Mouse (Mus musculus) liver, embryonic 16.5 days (tissue): ENCODE measurements around the gene Calcoco1. TPM values are rescaled to one million over a fixed set of nuclear protein-coding genes. Genes with fewer than 3 reads are reported as not detected.
A peak's percentile ranks its signal among the peaks of the same experiment; 100 is the strongest.

Experiments
- ATAC-seq: fragments of 200-750 bp; cut with Nextera tagmentation; 2 replicates; pipeline ENCODE4 v1.8.0; 2017; ENCODE audit warnings: low read depth, mild to moderate bottlenecking, moderate number of reproducible peaks, moderate library complexity
- H3K27ac ChIP-seq: fragments of 300-500 bp; sonication (generic); 2 replicates; pipeline ENCODE4 v1.5.1; 2014; ENCODE audit warnings: mild to moderate bottlenecking, low read length
- H3K27me3 ChIP-seq: fragments of 300-500 bp; sonication (generic); 2 replicates; pipeline ENCODE4 v1.6.1; 2014; ENCODE audit warnings: low read depth, low read length, mixed read lengths; ENCODE audit not compliant: control insufficient read depth, insufficient read depth
- H3K36me3 ChIP-seq: fragments of 300-500 bp; sonication (generic); 2 replicates; pipeline ENCODE4 v1.6.1; 2014; ENCODE audit warnings: mild to moderate bottlenecking; ENCODE audit not compliant: control insufficient read depth, insufficient read depth
- H3K4me1 ChIP-seq: fragments of 300-500 bp; sonication (generic); 2 replicates; pipeline ENCODE4 v1.6.1; 2014; ENCODE audit warnings: low read depth, low read length, mixed read lengths; ENCODE audit not compliant: control insufficient read depth
- H3K4me2 ChIP-seq: fragments of 300-500 bp; sonication (generic); 2 replicates; pipeline ENCODE4 v1.6.1; 2014; ENCODE audit warnings: low read depth, low read length, mixed read lengths
- H3K4me3 ChIP-seq: fragments of 300-500 bp; sonication (generic); 2 replicates; pipeline ENCODE4 v1.5.1; 2014; ENCODE audit warnings: low read depth, mild to moderate bottlenecking, low read length
- H3K9ac ChIP-seq: fragments of 300-500 bp; sonication (generic); 2 replicates; pipeline ENCODE4 v1.6.1; 2014; ENCODE audit warnings: low read depth, low read length
- H3K9me3 ChIP-seq: fragments of 300-500 bp; sonication (generic); replicated peaks from 2 replicates; pipeline ENCODE4 v1.6.1; 2016; ENCODE audit warnings: low read length; ENCODE audit not compliant: control insufficient read depth
- WGBS: fragments of 180-500 bp; shearing (Covaris S2); extraction: QIAGEN DNeasy Blood & Tissue Kit; methylation state at CpG from one replicate; pipeline ENCODE4 v1.1.7; 2014; ENCODE audit not compliant: insufficient replicate concordance; 5-methylcytosine and 5-hydroxymethylcytosine counted together
- polyA plus RNA-seq: library from polyadenylated mRNA; unstranded; fragments of >200 nt; fragmentation: Nextera tagmentation; extraction: Ambion mirVana; gene quantifications from 2 replicates; pipeline ENCODE4 v1.2.1, GENCODE M21; 2015

The Calcoco1 gene
- polyA plus RNA-seq, 1 experiment from 2014 or later, result 18.2 TPM

DNA sequence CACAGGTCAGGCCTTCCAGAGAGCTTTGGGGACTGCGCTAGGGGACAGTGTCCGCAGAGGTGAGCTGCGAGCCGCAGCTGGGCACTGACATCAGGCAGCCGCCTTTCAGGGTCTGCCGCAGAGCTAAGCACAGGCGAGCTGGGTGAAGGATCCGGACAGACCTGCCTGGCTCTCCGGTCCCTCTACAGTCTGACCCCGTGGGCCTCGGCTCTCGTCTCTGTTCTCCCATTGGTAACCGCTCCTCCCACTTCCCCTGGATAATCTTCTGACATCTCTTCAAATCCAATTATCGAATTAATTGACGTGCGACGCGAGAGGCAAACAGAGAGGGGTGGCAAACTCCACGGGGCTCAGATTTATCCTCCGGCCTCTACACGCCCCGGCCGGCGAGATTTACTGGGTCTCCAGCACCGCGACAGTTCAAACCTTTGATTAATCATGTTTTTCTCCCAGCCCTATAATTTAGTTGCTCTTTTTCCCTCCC is 29.6 kb downstream of the Calcoco1 start:
- Histone ChIP-seq H3K27me3 (peaks cover 75% of the 10 kb centered on the region), H3K4me3 (peak overlapping the region; percentile 40), H3K4me2 (peak overlapping the region; percentile 64), H3K9ac (no peak overlapping the region), H3K36me3 (no peaks in the 10 kb centered on the region), H3K9me3 (no peaks in the 10 kb centered on the region), H3K4me1 (no peaks in the 10 kb centered on the region; the same call in 1 of the 2 replicates), H3K27ac (no peak overlapping the region)
- ATAC-seq, result no peak
- WGBS, result 2% methylated on average over 26 of the region's 26 CpGs

DNA sequence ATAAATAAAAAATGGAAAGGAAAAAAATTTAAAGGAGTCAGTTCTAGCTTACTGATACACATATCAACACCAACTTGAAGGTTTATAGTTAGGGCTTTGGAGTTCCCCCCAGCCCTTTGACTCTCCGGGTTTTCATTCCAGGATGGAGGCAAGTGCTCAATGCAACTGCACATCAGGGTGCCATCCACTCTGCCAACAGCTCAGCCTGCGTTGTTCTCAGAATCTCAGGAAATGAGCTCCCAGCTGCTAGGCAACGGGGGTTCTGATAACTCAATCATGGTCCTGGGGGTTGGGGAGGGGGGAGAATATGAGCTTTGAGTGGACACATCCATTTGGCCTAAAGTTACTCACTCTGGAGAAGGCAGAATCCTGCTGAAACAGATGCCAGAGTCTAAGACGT is 36.2 kb downstream of the Calcoco1 start:
- 27% methylated on average over 4 of the region's 4 CpGs for WGBS

DNA sequence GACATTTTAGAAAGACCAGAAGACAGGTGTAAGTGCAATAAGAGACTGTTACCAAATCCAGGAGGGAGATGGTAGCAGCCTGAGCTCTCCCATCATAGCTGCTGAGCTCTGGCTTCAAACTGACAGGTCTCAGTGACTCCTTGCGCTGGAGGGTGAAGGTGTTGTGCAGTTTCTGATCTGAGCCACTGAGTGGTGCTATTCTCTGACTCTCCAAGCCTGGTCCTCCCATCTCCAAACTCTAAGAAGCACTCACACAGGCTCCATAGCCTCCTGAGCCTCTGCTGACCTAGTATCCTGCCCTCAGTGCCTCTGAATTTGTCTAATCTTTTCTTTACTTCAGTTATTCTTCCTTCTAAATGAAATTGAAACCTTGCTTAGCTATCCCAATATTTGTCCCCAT is 38.3 kb downstream of the Calcoco1 start:
- Histone ChIP-seq H3K9me3 (no peaks in the 10 kb centered on the region), H3K9ac (no peak overlapping the region), H3K4me3 (no peak overlapping the region), H3K4me2 (no peak overlapping the region), H3K36me3 (no peaks in the 10 kb centered on the region), H3K27ac (no peak overlapping the region), H3K27me3 (peaks cover 7% of the 10 kb centered on the region), H3K4me1 (no peaks in the 10 kb centered on the region)
- ATAC-seq, result no peak
- 20% methylated on average over 1 of the region's 1 CpGs for WGBS

More for the DNA sequence above, 36.2 kb downstream of the Calcoco1 start:
- Histone ChIP-seq H3K4me1 (no peaks in the 10 kb centered on the region), H3K36me3 (no peaks in the 10 kb centered on the region), H3K4me2 (no peak overlapping the region), H3K27me3 (peaks cover 18% of the 10 kb centered on the region), H3K9me3 (no peaks in the 10 kb centered on the region), H3K4me3 (no peak overlapping the region), H3K9ac (no peak overlapping the region), H3K27ac (no peak overlapping the region)
- no peak for ATAC-seq

DNA sequence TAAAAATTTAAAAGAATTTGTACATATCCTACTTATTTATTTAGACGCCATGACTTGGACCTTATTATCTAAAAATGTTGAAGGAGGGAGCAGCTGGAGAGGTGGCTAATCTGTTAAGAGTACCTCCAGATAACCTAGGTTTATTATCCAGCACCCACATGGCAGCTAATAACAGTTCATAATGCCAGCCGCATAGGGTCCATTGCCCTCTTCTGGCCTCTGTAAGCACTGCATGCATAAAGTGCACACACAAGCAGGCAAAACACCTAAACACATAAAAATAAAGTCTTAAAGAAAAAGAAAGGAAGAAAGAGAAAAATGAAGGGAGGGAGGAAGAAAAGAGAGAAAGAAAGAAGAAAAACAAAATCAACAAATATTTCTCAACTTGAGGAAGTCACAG is 45.6 kb downstream of the Calcoco1 start:
- no peak overlapping the region for H3K4me3 ChIP-seq
- H3K4me1 ChIP-seq, result peaks cover 2% of the 10 kb centered on the region
- no peak for ATAC-seq
- no peak overlapping the region for H3K4me2 ChIP-seq
- H3K9ac ChIP-seq, result no peak overlapping the region
- no peak overlapping the region for H3K27ac ChIP-seq
- H3K36me3 ChIP-seq, result no peaks in the 10 kb centered on the region
- 65% methylated on average over 2 of the region's 2 CpGs for WGBS
- H3K9me3 ChIP-seq, result no peaks in the 10 kb centered on the region
- peaks cover 28% of the 10 kb centered on the region for H3K27me3 ChIP-seq

DNA sequence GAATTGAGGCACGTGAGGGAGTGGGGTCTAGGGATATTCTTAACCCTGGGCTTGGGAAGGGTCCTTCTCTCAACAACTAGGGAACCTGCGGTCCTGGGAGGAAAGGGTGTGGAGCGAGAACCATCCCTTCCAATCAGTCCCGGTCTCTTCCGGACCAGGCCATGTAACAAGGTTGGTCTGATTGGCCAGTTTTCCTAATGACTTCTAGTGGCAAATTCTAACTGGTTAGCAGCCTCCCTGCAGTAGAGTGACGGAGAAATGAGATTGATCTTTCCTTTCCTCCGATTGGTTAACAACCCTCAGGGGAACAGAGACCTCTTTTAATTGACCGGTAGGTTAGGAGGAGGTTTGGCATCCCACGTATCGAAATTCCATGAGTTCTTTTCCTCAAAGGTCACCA is 48.4 kb downstream of the Calcoco1 start:
- Histone ChIP-seq H3K36me3 (no peaks in the 10 kb centered on the region), H3K4me3 (peak overlapping the region; percentile 19; the same call in 1 of the 2 replicates), H3K9me3 (no peaks in the 10 kb centered on the region), H3K27me3 (peaks cover 31% of the 10 kb centered on the region), H3K9ac (no peak overlapping the region), H3K4me2 (no peak overlapping the region), H3K4me1 (peaks cover 13% of the 10 kb centered on the region), H3K27ac (no peak overlapping the region)
- WGBS, result 18% methylated on average over 10 of the region's 10 CpGs
- no peak for ATAC-seq

DNA sequence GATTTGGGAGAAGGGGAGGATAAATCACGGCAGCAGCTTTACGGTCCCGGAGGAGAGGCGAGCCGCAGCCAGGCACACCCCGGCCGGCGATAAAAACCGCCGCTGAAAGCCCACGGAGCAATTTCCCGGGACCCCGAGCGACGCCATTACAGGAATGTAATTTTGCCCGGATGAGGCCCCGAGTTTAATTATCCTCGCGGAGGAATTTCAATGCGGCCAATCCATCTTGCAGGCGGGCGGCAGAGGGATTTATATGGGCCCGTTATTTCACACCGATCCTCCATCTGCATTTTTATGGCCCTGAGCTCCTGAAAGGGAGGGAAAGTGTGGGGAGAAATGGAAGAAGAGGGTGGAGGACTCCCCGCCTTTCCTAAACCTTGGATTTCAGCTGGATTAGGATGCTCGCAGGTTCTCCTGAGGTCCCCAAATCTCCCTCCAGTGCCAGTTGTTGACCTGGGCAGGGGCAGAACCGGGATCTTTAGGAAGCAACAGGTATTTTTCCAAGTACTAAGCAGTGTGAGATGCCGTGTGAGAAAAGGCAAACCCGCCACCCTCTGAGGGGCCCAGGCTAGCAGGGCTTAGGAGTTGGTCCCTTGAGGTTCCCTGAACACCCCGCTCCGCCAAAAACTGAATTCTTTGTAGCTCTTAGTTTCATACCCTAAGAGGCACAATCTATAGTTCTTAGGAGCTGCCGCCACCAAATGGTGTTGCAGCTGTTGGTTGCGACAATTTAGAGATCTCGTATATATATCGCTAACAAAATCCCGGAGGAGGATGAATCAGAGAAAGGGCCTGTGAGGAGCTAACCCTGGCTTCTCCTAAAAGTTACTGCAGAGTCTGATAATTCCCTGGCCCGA is 49.5 kb downstream of the Calcoco1 start, which contains the start of gene Atp5g2:
Gene Atp5g2, minus strand, starts transcription at position 138 of the 857 bp plus-strand sequence.
- WGBS, result 11% methylated on average over 37 of the region's 37 CpGs
- Histone ChIP-seq H3K9me3 (no peaks in the 10 kb centered on the region), H3K9ac (peak within 1 kb of the TSS; percentile 59)

DNA sequence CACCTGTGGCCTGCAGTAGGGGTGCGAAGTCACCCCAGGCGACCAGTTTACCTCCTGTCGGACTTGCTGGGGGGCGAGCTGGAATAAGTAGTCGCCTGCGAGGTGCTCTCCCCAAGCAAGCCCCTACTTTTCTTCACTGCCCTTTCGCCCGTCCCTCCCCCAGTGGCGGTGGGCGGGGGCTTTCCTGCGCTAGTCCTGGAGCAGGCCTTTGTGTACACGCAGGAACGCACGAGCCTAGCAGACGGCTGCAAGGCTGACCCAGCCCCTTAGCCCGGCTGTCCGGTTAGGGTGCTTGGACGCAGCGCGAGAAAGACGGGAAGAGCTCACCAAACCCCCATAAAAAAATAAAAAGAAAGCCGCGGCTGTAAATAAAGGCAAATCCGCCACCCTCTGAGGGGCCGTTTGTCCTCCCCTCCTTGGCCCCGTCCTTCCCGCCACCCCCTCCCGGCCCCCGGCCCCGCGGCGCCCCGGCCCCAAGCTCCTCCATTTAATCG is 50.2 kb downstream of the Calcoco1 start:
- Histone ChIP-seq H3K27ac (peak overlapping the region; percentile 79), H3K4me2 (peak overlapping the region; percentile 84), H3K9me3 (no peaks in the 10 kb centered on the region), H3K9ac (peak overlapping the region; percentile 59), H3K4me3 (peak overlapping the region; percentile 90), H3K36me3 (peaks cover 5% of the 10 kb centered on the region; the same call in 1 of the 2 replicates), H3K27me3 (peaks cover 31% of the 10 kb centered on the region), H3K4me1 (peaks cover 13% of the 10 kb centered on the region)
- WGBS, result under 1% methylated on average over 34 of the region's 34 CpGs
- peak; percentile 25; the same call in 1 of the 2 replicates for ATAC-seq

More for the DNA sequence above, 49.5 kb downstream of the Calcoco1 start, which contains the start of gene Atp5g2:
- H3K4me2 ChIP-seq, result peak within 1 kb of the TSS; percentile 84
- H3K27me3 ChIP-seq, result peaks cover 31% of the 10 kb centered on the region
- ATAC-seq, result no peak
- peaks cover under 1% of the 10 kb centered on the region; the same call in 1 of the 2 replicates for H3K36me3 ChIP-seq
- H3K4me1 ChIP-seq, result peaks cover 13% of the 10 kb centered on the region
- H3K27ac ChIP-seq, result peak within 1 kb of the TSS; percentile 79
- H3K4me3 ChIP-seq, result peak within 1 kb of the TSS; percentile 90

DNA sequence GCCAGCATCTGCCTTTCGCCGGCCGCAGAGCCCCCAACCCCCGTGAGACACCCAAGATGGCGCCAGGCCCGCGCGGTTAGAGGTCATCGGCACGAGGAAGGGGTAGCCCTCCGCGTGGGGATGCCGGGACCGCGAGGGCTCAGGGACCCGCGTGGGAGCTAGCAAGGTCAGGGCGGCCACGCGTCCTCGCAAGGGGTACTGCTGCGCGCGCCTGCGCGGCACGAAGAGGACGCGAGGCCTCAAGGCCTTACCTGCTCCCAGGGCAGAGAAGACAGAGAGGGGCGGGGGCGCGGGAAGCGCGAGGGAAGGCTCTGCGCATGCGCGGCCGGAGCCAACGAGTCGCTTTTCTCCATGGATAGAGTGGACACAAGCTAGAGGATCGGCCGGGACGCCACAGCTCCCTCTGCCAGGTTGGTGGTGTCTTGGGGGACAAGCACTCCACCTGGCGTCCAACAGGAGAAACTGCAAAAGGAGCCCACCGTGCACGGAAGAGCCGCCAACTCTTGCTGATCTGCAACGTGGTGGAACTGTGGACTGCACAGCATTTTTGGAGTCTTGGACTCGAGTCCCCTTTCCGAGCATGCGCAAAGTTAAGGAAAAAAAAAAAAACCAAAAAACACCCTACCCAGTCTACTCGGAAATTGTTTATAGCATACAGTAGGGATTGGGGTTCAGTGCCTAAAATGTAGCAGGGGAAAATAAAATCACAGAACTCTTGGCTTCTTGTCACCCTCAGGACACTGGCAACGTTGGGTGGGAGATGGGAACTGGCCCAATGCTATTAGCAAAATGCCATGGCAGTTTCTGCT is 51.0 kb downstream of the Calcoco1 start:
- peak overlapping the region; percentile 84 for H3K4me2 ChIP-seq
- ATAC-seq, result peak; percentile 93
- H3K27me3 ChIP-seq, result peaks cover 31% of the 10 kb centered on the region
- peaks cover 13% of the 10 kb centered on the region for H3K4me1 ChIP-seq
- H3K9me3 ChIP-seq, result no peaks in the 10 kb centered on the region
- peak overlapping the region; percentile 80 for H3K27ac ChIP-seq
- peaks cover 5% of the 10 kb centered on the region; the same call in 1 of the 2 replicates for H3K36me3 ChIP-seq
- H3K9ac ChIP-seq, result peak overlapping the region; percentile 93
- peak overlapping the region; percentile 90 for H3K4me3 ChIP-seq
- WGBS, result under 1% methylated on average over 53 of the region's 53 CpGs
